Mouse (Mus musculus) heart, postnatal 4 days (tissue): Measurements from ENCODE around the gene Srsf2. TPM values are rescaled to one million over a fixed set of nuclear protein-coding genes. Genes with fewer than 3 reads are reported as not detected.
"Not testable (repeated sequence)": the region's sequence is repeated elsewhere in the genome, so short reads cannot be mapped to it uniquely, and the experiment has no call there.

Experiments used
- DNase-seq: peaks from one replicate; pipeline ENCODE4 v3.0.0; 2021
- total RNA-seq, 2 experiments: library from RNA; stranded (reverse); gene quantifications; 2 replicates each; pipeline ENCODE4 v1.2.3; 2021

Srsf2 gene
- total RNA-seq, 2 experiments from 2014 or later = 269 to 299 TPM

DNA sequence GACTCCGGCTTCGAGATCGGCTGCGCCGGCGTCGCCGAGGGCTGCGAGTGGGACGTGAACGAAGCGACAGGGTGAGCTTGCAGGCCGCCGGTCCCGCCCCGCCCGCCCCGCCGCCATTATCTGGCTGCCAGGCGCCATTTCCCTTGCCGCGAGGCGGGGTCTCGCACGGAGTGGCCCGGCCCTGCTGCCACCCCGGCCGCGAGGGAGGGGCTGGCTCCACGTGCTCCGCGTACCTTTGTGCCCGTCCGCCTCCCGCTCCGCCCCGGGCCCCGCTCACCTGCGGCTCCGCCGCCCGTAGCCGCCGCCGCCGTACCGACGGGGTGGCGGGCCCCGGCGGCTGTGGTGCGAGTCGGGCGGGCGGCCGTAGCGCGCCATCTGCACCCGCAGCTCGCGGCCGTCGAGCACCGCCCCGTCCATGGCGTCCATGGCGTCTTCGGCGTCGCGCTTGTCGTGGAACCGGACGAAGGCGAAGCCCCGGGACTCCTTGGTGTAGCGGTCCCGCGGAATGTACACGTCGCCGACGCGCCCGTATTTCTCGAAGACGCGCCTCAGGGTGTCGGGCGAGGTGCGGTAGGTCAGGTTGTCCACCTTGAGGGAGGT is 503 bp downstream of the Srsf2 start, which contains the start of gene Mfsd11:
Gene Mfsd11, plus strand, starts transcription at position 150 of the 600 bp plus-strand sequence.
- DNase-seq = peak; percentile 85

- no peak for DNase-seq
Observed at GRCm38 (mm10) chr11:116851576-116852290, 1.2 kb downstream of the Srsf2 start.

GRCm38 (mm10) chr11:116850833-116851477 is 1.9 kb downstream of the Srsf2 start:
- no peak for DNase-seq

DNA sequence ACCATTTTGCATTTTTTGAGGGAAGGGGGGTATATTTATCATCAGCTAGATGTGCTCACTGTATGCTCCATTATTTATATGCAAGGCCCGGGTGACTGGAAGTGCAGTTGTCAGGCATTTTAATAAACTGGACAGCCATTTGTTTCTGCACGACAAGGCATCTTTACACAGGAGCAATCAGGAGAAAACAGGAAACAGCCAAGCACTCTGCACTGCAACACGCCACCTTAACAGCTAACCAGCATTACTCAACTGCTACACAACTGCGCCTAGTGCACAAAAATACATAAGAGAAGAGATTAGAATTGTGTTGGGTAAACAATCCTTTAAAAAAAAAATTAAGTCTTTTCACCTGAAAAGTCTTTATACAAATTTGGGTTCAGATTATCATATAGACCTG is 2.8 kb downstream of the Srsf2 start:
- DNase-seq = no peak

GRCm38 (mm10) chr11:116849587-116849986 is 3.3 kb downstream of the Srsf2 start:
- DNase-seq = no peak

DNA sequence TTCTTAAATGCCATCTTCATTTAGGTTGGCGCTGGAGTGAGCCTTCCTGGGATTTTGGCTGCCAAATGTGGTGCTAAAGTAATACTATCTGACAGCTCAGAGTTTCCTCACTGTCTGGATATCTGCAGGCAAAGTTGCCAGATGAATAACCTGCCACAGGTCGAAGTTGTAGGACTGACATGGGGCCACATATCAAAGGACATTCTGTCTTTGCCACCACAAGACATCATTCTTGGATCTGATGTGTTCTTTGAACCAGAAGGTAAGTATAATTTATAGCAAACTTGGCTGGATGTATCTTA is 4.1 kb downstream of the Srsf2 start:
- DNase-seq = not testable (repeated sequence)

- DNase-seq = no peak
Observed at GRCm38 (mm10) chr11:116848086-116848876, 4.6 kb downstream of the Srsf2 start.

- DNase-seq = no peak
Observed at GRCm38 (mm10) chr11:116847187-116848085, 5.5 kb downstream of the Srsf2 start.

DNA sequence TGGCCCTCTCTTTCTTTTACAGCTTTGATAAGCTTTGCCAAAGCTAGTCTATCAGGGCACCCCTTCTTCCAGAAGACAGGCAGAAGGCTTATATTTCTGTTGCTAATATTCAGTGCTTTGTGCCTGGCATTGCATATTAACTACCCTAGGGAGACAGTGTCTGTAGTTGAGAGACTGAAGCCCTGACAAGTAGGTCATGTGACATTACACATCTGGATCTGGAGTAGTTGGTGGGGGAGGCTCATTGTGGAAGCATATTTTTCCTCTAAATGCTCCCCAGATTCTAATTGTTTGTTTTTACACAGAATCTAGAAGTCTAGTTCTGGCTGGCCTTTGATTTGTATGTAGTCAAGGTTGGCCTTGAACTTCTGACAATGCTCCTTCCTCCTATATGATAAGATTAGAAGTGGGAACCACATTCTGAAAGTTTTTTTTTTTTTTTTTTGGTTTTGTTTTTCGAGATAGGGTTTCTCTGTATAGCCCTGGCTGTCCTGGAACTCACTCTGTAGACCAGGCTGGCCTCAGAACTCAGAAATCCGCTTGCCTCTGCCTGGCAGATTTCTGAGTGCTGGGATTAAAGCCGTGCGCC is 6.2 kb downstream of the Srsf2 start:
- no peak for DNase-seq

- peak; percentile 97 for DNase-seq
Observed at GRCm38 (mm10) chr11:116843261-116844233, 9.3 kb downstream of the Srsf2 start, which contains the start of the genes Mettl23 and Jmjd6. TSS of gene Mettl23 (plus strand) at chr11:116843278. TSS of gene Jmjd6 (minus strand) at chr11:116843449.

DNA sequence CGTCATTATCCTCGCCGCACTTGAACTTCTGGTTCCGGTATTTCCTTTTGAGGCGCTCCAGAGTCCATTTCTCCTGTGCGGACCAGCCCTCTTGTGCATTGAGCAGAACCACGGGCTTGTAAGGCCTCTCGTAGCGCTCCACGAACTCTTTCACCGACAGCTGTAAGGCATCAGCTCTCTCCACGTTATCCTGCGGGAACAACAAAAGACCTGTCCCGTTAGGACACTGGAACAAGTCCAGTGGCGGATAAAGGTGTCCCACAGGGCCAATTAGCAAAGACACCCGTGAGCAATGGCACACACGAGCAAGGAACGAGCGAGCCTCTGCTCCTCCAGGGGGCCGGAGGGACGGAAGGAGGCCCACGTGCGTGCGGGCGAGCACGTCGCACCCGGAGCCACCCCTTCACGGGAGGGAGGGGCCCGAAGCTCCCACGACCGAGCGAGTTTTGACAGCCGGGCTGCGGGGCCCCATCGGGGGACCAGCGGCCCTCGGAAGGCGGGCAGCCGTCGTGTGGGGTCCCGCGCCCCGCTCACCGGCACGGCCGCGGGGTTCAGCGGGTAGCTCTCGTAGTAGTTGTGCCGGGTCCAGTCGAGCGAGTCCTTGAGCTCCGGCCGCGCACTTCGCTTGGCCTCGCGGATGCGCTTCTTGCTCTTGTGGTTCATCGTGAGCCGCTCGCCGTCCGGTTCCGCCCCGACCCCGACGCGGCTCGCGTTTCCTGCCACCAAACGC is 10.2 kb downstream of the Srsf2 start:
- DNase-seq = peak; percentile 70

DNA sequence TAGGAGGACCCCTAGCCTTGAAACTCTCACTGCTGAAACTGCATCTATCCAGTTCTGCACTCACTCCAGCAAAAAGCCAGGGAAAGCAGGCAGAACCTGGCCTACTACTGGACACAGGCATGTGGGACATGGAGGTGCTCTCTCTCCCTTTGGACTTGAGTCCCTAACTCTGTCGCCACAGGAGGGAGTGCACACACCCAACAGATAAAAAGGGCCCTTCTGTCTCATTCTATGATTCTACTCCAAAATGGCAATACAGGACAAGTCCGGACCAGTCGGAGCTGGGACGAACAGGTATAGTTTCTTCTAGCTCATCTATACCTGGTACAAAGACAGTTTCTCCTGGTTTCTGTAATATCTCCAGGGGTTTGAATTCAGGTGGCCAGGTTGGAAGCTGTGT is 12.1 kb downstream of the Srsf2 start:
- DNase-seq = no peak

- DNase-seq = no peak
Observed at GRCm38 (mm10) chr11:116839601-116840000, 13.3 kb downstream of the Srsf2 start.

GRCm38 (mm10) chr11:116838936-116839335 is 14.0 kb downstream of the Srsf2 start:
- DNase-seq = no peak

- DNase-seq = no peak
Observed at GRCm38 (mm10) chr11:116837441-116837840, 15.5 kb downstream of the Srsf2 start.

GRCm38 (mm10) chr11:116836283-116836682 is 16.6 kb downstream of the Srsf2 start:
- no peak for DNase-seq

DNA sequence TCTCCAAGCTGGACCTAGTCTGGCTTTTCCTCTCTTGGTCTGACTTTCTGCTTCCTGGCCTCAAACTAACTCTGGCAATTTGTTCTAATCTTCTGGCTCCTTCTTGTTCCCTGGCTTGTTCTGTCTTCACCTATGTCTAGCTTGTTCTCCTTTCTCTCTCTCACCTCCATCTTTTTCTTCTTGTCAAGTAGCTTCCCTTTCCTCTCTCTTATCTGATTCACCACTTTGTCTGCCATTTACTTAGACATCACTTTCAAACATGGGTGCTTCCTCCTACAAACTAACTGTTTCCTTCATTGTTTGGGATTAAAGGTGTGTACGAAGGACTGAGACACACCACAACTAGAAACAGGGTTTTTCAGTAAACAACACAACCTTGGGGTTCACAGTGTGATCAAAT is 17.9 kb downstream of the Srsf2 start:
- DNase-seq = no peak

DNA sequence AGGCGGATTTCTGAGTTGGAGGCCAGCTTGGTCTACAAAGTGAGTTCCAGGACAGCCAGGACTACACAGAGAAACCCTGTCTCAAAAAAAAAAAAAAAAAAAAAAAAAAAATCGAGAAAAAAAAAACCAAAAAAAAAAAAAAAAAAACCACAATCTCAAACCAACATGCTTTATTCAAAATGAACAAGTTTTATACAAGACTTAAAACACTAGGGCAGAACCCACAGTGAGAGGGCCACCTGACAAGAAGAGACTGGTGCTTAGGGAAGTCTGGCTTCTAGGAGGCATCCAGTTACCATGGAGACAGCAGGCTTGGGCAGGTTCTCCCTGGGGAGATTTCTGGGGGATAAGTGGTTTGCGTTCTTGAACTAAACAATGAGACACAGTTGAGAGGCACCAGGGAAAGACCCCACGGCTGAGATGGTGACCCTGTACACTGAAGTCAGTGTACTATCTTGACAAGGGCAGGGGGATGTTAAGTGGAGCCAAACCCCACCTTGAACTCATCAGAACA is 20.7 kb downstream of the Srsf2 start:
- no peak for DNase-seq

DNA sequence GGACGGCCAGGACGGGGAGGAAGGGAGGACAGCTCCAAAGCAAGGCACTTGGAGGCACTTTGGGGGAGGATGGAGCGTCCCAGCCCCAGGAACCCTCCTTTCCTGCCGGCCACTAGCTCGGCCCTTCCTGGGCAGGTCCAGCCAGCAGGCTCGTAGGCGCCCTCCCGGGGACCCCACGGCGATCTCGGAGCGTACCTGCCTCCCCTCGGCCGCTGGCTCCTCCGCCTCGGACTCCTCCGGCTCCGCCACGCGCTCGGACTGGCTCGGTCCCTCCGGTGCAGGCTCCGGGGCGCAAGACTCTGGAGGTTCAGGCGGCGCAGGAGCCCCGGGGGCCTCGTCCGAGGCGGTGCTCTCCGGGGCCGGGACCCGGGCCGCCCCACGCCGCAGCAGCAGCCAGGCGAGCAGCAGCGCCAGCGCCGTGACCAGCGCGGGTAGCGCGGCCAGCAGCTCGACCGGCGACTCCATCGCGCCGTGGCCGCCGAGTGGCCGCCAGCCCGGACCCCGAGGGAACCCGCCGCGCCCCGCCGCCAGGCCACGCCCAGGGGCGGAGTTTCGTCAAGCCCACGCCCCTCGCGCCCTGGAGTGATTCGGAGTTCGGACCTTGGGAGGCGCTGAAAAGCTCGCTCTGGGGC is 25.2 kb downstream of the Srsf2 start, which contains the start of gene Mxra7:
Gene Mxra7, minus strand, starts transcription at position 513 of the 632 bp plus-strand sequence.
- DNase-seq = peak; percentile 93
